Mouse (Mus musculus): ENCODE results near the gene Scn1b. TPM values are rescaled to one million over a fixed set of nuclear protein-coding genes. Genes with fewer than 3 reads are reported as not detected.

The Scn1b gene
- not detected for polyA plus RNA-seq (2014; fragmentation: Illumina TruSeq; extraction: RNeasy Lipid Tissue Mini Kit (QIAGEN cat#74804); ENCODE audit: low read depth, low replicate concordance)

DNA sequence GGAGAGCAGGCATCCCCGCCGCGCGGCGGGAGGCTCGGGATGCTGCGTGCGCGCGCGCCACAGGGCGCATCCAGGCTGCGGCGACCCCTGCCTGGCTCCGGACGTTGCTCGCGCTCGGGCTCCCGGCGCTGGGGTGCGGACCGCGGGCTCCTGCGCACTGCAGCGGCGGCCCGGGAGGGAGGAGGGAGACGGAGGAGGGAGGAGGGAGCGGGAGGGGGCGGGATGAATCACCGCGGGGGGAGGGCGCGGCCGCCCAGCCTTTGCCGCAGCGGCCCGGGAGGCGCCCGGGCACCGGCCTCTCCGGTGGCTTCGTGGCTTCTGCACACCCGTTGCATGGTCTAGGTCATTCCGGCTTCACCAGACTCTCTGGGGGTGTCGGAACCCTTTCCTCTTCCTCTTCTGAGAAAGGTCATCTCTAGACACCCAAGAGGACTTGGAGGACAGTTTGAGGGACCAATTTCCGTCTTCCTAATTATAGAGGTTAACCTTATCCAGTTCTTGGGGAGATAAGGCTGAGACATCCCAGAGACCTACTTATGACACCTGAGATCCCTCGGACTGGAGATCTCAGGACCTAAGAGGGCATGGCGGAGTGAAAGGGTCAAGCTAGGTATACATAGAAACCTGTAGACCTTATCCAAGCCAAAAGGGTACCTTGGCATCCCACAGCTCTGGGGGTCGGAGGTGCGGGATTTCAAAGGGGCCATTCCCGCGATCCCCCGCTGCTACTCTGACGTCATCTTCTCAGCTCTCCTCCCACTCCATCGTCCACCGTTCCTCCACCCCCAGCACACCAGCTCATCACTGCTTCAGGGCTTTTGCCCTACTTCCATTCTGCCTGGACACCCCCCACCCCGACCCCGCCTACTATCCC, at the start of gene Scn1b:
Gene Scn1b, minus strand, starts transcription at position 153 of the 874 bp plus-strand sequence.

DNA sequence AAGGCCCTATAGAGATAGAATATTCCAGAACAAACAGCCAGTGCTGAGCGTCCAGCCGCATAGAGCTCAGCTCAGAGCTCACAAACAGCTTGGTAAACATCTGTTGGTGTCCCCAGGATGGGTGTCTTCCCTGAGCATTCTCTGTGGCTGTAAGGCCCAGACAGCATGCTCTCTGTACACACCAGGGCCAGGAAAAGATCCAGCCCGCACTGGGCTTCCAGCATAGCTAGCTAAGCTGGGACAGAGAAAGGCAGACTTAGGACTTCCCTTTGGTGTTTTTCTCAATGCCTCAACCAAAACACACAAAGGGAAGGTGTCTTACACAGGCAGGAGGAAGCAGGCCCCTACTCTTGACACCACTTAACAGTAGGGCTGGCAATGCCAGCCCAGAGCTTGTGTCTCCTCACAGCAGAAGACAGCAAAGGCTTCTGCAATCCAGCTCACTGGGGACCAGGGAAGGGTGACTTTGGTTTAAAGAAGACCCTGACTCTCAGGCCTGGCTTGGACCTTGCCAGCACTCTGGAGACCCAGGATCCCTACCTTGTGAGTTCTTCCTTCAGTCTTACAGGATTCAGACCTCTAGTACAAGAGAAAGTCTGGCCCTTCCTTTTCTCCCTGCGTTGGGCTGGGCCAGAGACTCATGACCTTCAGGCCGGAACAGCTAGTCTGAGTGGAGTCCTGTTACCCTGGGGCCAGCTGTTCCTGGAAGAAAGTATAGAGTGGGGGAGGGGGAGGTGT, 28.7 kb upstream of the Scn1b start, which contains the start of gene Gramd1a:
Gene Gramd1a, minus strand, starts transcription at position 601 of the 738 bp plus-strand sequence.

DNA sequence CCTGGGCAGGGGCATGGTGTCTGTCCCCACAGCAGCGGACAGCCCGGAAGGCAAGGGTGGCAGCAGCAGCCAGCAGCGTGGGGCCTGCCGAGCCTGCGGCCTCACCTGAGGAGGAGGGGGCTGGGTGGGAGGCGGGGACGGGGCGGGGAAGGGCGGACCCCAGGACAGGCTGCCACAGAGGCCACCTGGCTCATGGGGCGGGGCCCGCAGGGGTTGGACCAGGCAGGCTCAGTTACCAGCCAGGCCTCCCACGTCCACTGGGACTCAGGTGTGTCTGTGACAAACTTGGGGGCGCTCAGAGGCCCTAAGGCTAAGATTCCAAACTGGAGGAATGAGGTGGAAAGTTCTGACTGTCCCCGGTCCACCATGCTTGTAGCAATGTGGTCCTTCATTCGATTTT, 11.6 kb downstream of the Scn1b start, which contains the start of gene Hpn:
Gene Hpn, minus strand, starts transcription at position 109 of the 400 bp plus-strand sequence.

DNA sequence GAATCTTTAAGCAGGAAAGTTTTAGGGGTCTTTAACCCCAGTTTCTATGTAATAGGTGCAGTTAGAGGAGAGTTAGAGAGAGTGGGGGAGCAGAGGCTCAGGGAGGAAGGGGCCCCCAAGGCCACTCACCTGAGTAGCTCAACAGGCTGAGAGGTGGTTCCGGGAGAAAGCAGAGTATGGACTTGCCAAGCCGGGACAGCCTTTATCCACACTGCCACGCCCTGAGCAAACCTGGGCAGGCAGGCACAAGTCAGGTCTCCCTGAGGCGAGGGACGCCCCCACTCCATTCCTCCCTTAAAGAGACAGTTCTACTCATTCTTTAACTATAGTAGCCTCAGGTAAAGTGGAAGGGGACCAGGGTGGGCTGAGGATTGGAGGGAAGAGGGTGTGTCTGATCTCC, 50.3 kb downstream of the Scn1b start, which contains the start of gene Fxyd3:
Gene Fxyd3, minus strand, starts transcription at position 213 of the 400 bp plus-strand sequence.

Other genes starting within 250 kb of the Scn1b start
- not detected for gene Cd22, start 246.7 kb downstream of the Scn1b start, polyA plus RNA-seq (2014; fragmentation: Illumina TruSeq; extraction: RNeasy Lipid Tissue Mini Kit (QIAGEN cat#74804); ENCODE audit: low read depth, low replicate concordance)
- 0.95 TPM for gene Mag, start 212.1 kb downstream of the Scn1b start, polyA plus RNA-seq (2014; fragmentation: Illumina TruSeq; extraction: RNeasy Lipid Tissue Mini Kit (QIAGEN cat#74804); ENCODE audit: low read depth, low replicate concordance)
- gene Hamp2, start 202.3 kb downstream of the Scn1b start, polyA plus RNA-seq (2014; fragmentation: Illumina TruSeq; extraction: RNeasy Lipid Tissue Mini Kit (QIAGEN cat#74804); ENCODE audit: low read depth, low replicate concordance) = not detected
- not detected for gene Hamp, start 183.0 kb downstream of the Scn1b start, polyA plus RNA-seq (2014; fragmentation: Illumina TruSeq; extraction: RNeasy Lipid Tissue Mini Kit (QIAGEN cat#74804); ENCODE audit: low read depth, low replicate concordance)
- gene Usf2, start 170.2 kb downstream of the Scn1b start, polyA plus RNA-seq (2014; fragmentation: Illumina TruSeq; extraction: RNeasy Lipid Tissue Mini Kit (QIAGEN cat#74804); ENCODE audit: low read depth, low replicate concordance) = 16.6 TPM
- gene Lsr, start 153.5 kb downstream of the Scn1b start, polyA plus RNA-seq (2014; fragmentation: Illumina TruSeq; extraction: RNeasy Lipid Tissue Mini Kit (QIAGEN cat#74804); ENCODE audit: low read depth, low replicate concordance) = 0.92 TPM
- gene Fam187b, start 153.2 kb downstream of the Scn1b start, polyA plus RNA-seq (2014; fragmentation: Illumina TruSeq; extraction: RNeasy Lipid Tissue Mini Kit (QIAGEN cat#74804); ENCODE audit: low read depth, low replicate concordance) = 177 TPM
- 1.5 TPM for gene Fxyd5, start 84.5 kb downstream of the Scn1b start, polyA plus RNA-seq (2014; fragmentation: Illumina TruSeq; extraction: RNeasy Lipid Tissue Mini Kit (QIAGEN cat#74804); ENCODE audit: low read depth, low replicate concordance)
- gene Fxyd7, start 75.5 kb downstream of the Scn1b start, polyA plus RNA-seq (2014; fragmentation: Illumina TruSeq; extraction: RNeasy Lipid Tissue Mini Kit (QIAGEN cat#74804); ENCODE audit: low read depth, low replicate concordance) = not detected
- gene Fxyd1, start 69.8 kb downstream of the Scn1b start, polyA plus RNA-seq (2014; fragmentation: Illumina TruSeq; extraction: RNeasy Lipid Tissue Mini Kit (QIAGEN cat#74804); ENCODE audit: low read depth, low replicate concordance) = 4.5 TPM
- gene Lgi4, start 67.7 kb downstream of the Scn1b start, polyA plus RNA-seq (2014; fragmentation: Illumina TruSeq; extraction: RNeasy Lipid Tissue Mini Kit (QIAGEN cat#74804); ENCODE audit: low read depth, low replicate concordance) = 0.70 TPM
- gene Fxyd3, start 50.3 kb downstream of the Scn1b start, polyA plus RNA-seq (2014; fragmentation: Illumina TruSeq; extraction: RNeasy Lipid Tissue Mini Kit (QIAGEN cat#74804); ENCODE audit: low read depth, low replicate concordance) = not detected
- not detected for gene Hpn, start 11.7 kb downstream of the Scn1b start, polyA plus RNA-seq (2014; fragmentation: Illumina TruSeq; extraction: RNeasy Lipid Tissue Mini Kit (QIAGEN cat#74804); ENCODE audit: low read depth, low replicate concordance)
- gene Gramd1a, start 28.9 kb upstream of the Scn1b start, polyA plus RNA-seq (2014; fragmentation: Illumina TruSeq; extraction: RNeasy Lipid Tissue Mini Kit (QIAGEN cat#74804); ENCODE audit: low read depth, low replicate concordance) = 4.0 TPM
- not detected for gene Scgb2b2, start 163.5 kb upstream of the Scn1b start, polyA plus RNA-seq (2014; fragmentation: Illumina TruSeq; extraction: RNeasy Lipid Tissue Mini Kit (QIAGEN cat#74804); ENCODE audit: low read depth, low replicate concordance)
- not detected for gene Scgb1b2, start 164.8 kb upstream of the Scn1b start, polyA plus RNA-seq (2014; fragmentation: Illumina TruSeq; extraction: RNeasy Lipid Tissue Mini Kit (QIAGEN cat#74804); ENCODE audit: low read depth, low replicate concordance)
- not detected for gene Scgb2b3, start 235.1 kb upstream of the Scn1b start, polyA plus RNA-seq (2014; fragmentation: Illumina TruSeq; extraction: RNeasy Lipid Tissue Mini Kit (QIAGEN cat#74804); ENCODE audit: low read depth, low replicate concordance)
- not detected for gene Scgb1b3, start 248.6 kb upstream of the Scn1b start, polyA plus RNA-seq (2014; fragmentation: Illumina TruSeq; extraction: RNeasy Lipid Tissue Mini Kit (QIAGEN cat#74804); ENCODE audit: low read depth, low replicate concordance)